16 mouse cellular contexts compared by ENCODE assay signal in genomic region chr15:103090280-103091164, GRCm38 (mm10).
A peak's percentile ranks its signal among the peaks of the same experiment; 100 is the strongest.
DNase-seq lines count a peak whose midpoint lies in the region; ATAC-seq lines count a peak whose summit lies in the region.
"Had no signal": no experiment of that assay in that cellular context is flagged by ENCODE, and none has a peak within 500 bp of the region (broad histone marks: within the 10 kb centered on the region; RNA-seq: fewer than 3 reads in every experiment).

No protein-coding gene starts in this region.

- no peak overlapping the region for H3K4me2 ChIP-seq in kidney, embryonic 14.5 days (replicated peaks; ENCODE audit: low read depth, low read length)
- no peak overlapping the region for H3K4me2 ChIP-seq in kidney, embryonic 15.5 days
- H3K4me2 ChIP-seq: embryonic facial prominence, embryonic 12.5 days; forebrain, embryonic 13.5 days; liver, embryonic 13.5 days had no signal

- intact Hi-C loops in heart, postnatal 10 days (cut with DNase I), result no loop called here

- 51% methylated on average over 6 of the region's 6 CpGs for WGBS in kidney, embryonic 14.5 days
- WGBS in kidney, embryonic 15.5 days, result 43% methylated on average over 6 of the region's 6 CpGs

- peak; percentile 47 for DNase-seq in adrenal gland, adult 2 months
- no peak for DNase-seq in adrenal gland, adult 8-10 months
- DNase-seq in kidney, adult 11 months, result peak; percentile 76
- DNase-seq in 3134 (ENCODE audit: extremely low read depth, insufficient read length, low spot score), result peak; percentile 28
- DNase-seq in heart, postnatal 10 days, result no peak
- no peak for DNase-seq in spleen, postnatal 14 days (ENCODE audit: low spot score in 2 of 2)
- DNase-seq: cerebellum, adult 8-10 months; heart, adult 18-20 months; liver, embryonic 13.5 days had no signal

- no peaks in the 10 kb centered on the region for H3K9me3 ChIP-seq in kidney, embryonic 14.5 days (ENCODE audit: control insufficient read depth, low read length)
- no peaks in the 10 kb centered on the region for H3K9me3 ChIP-seq in kidney, embryonic 15.5 days (replicated peaks)
- H3K9me3 ChIP-seq: embryonic facial prominence, embryonic 12.5 days; forebrain, embryonic 13.5 days; liver, embryonic 13.5 days had no signal

- no peak for ATAC-seq in kidney, embryonic 14.5 days (ENCODE audit: low FRiP score, low TSS enrichment)
- ATAC-seq in kidney, embryonic 15.5 days (replicated peaks; ENCODE audit: low FRiP score), result no peak
- ATAC-seq: activated CD4-positive, CD25-positive, alpha-beta regulatory T cell, adult 4 months; forebrain, embryonic 13.5 days had no signal

- peaks cover 20% of the 10 kb centered on the region for H3K4me1 ChIP-seq in kidney, embryonic 14.5 days (ENCODE audit: control insufficient read depth, insufficient read depth, low read length)
- peaks cover 50% of the 10 kb centered on the region for H3K4me1 ChIP-seq in kidney, embryonic 15.5 days

- no peaks in the 10 kb centered on the region for H3K36me3 ChIP-seq in kidney, embryonic 14.5 days (ENCODE audit: control insufficient read depth, insufficient read depth, low read length)
- peaks cover 4% of the 10 kb centered on the region for H3K36me3 ChIP-seq in kidney, embryonic 15.5 days
- H3K36me3 ChIP-seq: embryonic facial prominence, embryonic 12.5 days; liver, embryonic 13.5 days had no signal

- no peak overlapping the region for H3K4me3 ChIP-seq in kidney, embryonic 14.5 days (ENCODE audit: low read length)
- H3K4me3 ChIP-seq in kidney, embryonic 15.5 days (replicated peaks), result no peak overlapping the region
- H3K4me3 ChIP-seq: embryonic facial prominence, embryonic 12.5 days; forebrain, embryonic 13.5 days; left cerebral cortex, adult 2 months; liver, embryonic 13.5 days had no signal

- H3K9ac ChIP-seq in kidney, embryonic 14.5 days (ENCODE audit: low read depth, low read length), result no peak overlapping the region
- H3K9ac ChIP-seq in kidney, embryonic 15.5 days, result no peak overlapping the region
- H3K9ac ChIP-seq: embryonic facial prominence, embryonic 12.5 days; forebrain, embryonic 13.5 days; liver, embryonic 13.5 days had no signal

- H3K27ac ChIP-seq in kidney, embryonic 14.5 days (ENCODE audit: low read depth, low read length), result no peak overlapping the region
- H3K27ac ChIP-seq in kidney, embryonic 15.5 days, result 0 out of 2 replicates have a peak overlapping the region, but pooled peaks have one; percentile 1
- H3K27ac ChIP-seq: embryonic facial prominence, embryonic 12.5 days; forebrain, embryonic 13.5 days; left cerebral cortex, adult 2 months; liver, embryonic 13.5 days; macrophage had no signal

- peaks cover 16% of the 10 kb centered on the region; the same call in 1 of the 2 replicates for H3K27me3 ChIP-seq in kidney, embryonic 14.5 days (ENCODE audit: control insufficient read depth, insufficient read depth, low read length)
- peaks cover 43% of the 10 kb centered on the region for H3K27me3 ChIP-seq in kidney, embryonic 15.5 days

Comparison
In these comparisons a context has a peak if more than half of its experiments do, and no peak if none do; other contexts are left out.
1. DNase-seq: peak in adrenal gland, adult 2 months (single experiment), kidney, adult 11 months (single experiment) and 3134 (single experiment); none in adrenal gland, adult 8-10 months (single experiment), heart, postnatal 10 days (0 of 2) and spleen, postnatal 14 days (0 of 2).